In genomic region chr4:55928196-55928595, GRCm38 (mm10) we compare ENCODE assay signal across 16 mouse cellular contexts.
DNase-seq lines count a peak whose midpoint lies in the region; ATAC-seq and TF ChIP-seq lines count a peak whose summit lies in the region.
"Had no signal": no experiment of that assay in that cellular context is flagged by ENCODE, and none has a peak within 500 bp of the region (broad histone marks: within the 10 kb centered on the region; RNA-seq: fewer than 3 reads in every experiment).

No protein-coding gene starts in this region.

- H3K36me3 ChIP-seq in heart, embryonic 11.5 days (ENCODE audit: control insufficient read depth, insufficient read depth, low read length): no peaks in the 10 kb centered on the region
- no peaks in the 10 kb centered on the region for H3K36me3 ChIP-seq in embryonic facial prominence, embryonic 12.5 days
- H3K36me3 ChIP-seq in limb, embryonic 15.5 days: no peaks in the 10 kb centered on the region
- H3K36me3 ChIP-seq: G1E; heart, embryonic 15.5 days; kidney, embryonic 15.5 days had no signal

- DNase-seq in heart, adult 11 months: peak; percentile 17
- no peak for DNase-seq in thymus, postnatal 14 days
- no peak for DNase-seq in urinary bladder, postnatal 25 days (ENCODE audit: low spot score)
- DNase-seq: cerebellum, adult 9-11 months; heart, adult 18-20 months; layer of hippocampus, postnatal 36 days; lung, postnatal 10 days; thymus, adult 2 months had no signal

- no peak overlapping the region for H3K4me3 ChIP-seq in heart, embryonic 11.5 days (ENCODE audit: low read depth, low read length)
- H3K4me3 ChIP-seq in embryonic facial prominence, embryonic 12.5 days: no peak overlapping the region
- H3K4me3 ChIP-seq in embryonic fibroblast, embryonic 13.5 days (ENCODE audit: insufficient read depth, low read length): no peak overlapping the region
- no peak overlapping the region for H3K4me3 ChIP-seq in limb, embryonic 15.5 days
- H3K4me3 ChIP-seq: heart, embryonic 15.5 days; kidney, embryonic 15.5 days had no signal

- H3K4me2 ChIP-seq in heart, embryonic 11.5 days: no peak overlapping the region
- no peak overlapping the region for H3K4me2 ChIP-seq in embryonic facial prominence, embryonic 12.5 days (replicated peaks)
- H3K4me2 ChIP-seq in limb, embryonic 15.5 days: no peak overlapping the region
- H3K4me2 ChIP-seq: heart, embryonic 15.5 days had no signal

- no peak for ATAC-seq in heart, embryonic 11.5 days (replicated peaks; ENCODE audit: insufficient number of reproducible peaks, low FRiP score, low TSS enrichment)
- no peak for ATAC-seq in embryonic facial prominence, embryonic 12.5 days (ENCODE audit: insufficient number of reproducible peaks, insufficient read depth, low FRiP score, low TSS enrichment)
- no peak for ATAC-seq in limb, embryonic 15.5 days (ENCODE audit: insufficient number of reproducible peaks, low FRiP score, low TSS enrichment, low read depth)
- ATAC-seq: CD4-positive, CD25-positive, alpha-beta regulatory T cell, adult 4 months had no signal

- no peaks in the 10 kb centered on the region for H3K9me3 ChIP-seq in heart, embryonic 11.5 days (replicated peaks; ENCODE audit: control insufficient read depth, low read length)
- no peaks in the 10 kb centered on the region for H3K9me3 ChIP-seq in embryonic facial prominence, embryonic 12.5 days
- H3K9me3 ChIP-seq in limb, embryonic 15.5 days: no peaks in the 10 kb centered on the region
- H3K9me3 ChIP-seq: heart, embryonic 15.5 days; kidney, embryonic 15.5 days had no signal

- no peak overlapping the region for H3K9ac ChIP-seq in heart, embryonic 11.5 days (ENCODE audit: low read depth, low read length)
- H3K9ac ChIP-seq in embryonic facial prominence, embryonic 12.5 days: no peak overlapping the region
- no peak overlapping the region for H3K9ac ChIP-seq in limb, embryonic 15.5 days
- H3K9ac ChIP-seq: heart, embryonic 15.5 days; kidney, embryonic 15.5 days had no signal

- 78% methylated on average over 6 of the region's 6 CpGs for WGBS in heart, embryonic 11.5 days (ENCODE audit: insufficient replicate concordance)
- WGBS in embryonic facial prominence, embryonic 12.5 days: 34% methylated on average over 6 of the region's 6 CpGs
- 50% methylated on average over 6 of the region's 6 CpGs for WGBS in limb, embryonic 15.5 days

- TF ChIP-seq CTCF in embryonic fibroblast, embryonic 13.5 days (IDR thresholded peaks at IDR 0.05; ENCODE audit: borderline replicate concordance, insufficient read depth, low read length): no peak

- no peak for TF ChIP-seq POLR2A in embryonic fibroblast, embryonic 13.5 days (IDR thresholded peaks at IDR 0.05; ENCODE audit: low read depth, low read length)

- H3K4me1 ChIP-seq in heart, embryonic 11.5 days (ENCODE audit: control insufficient read depth, insufficient read depth, low read length): no peaks in the 10 kb centered on the region
- peaks cover 19% of the 10 kb centered on the region for H3K4me1 ChIP-seq in embryonic facial prominence, embryonic 12.5 days
- peaks cover 5% of the 10 kb centered on the region for H3K4me1 ChIP-seq in embryonic fibroblast, embryonic 13.5 days (ENCODE audit: control insufficient read depth, insufficient read depth, low read length)
- peaks cover 12% of the 10 kb centered on the region; the same call in 1 of the 2 replicates for H3K4me1 ChIP-seq in limb, embryonic 15.5 days
- H3K4me1 ChIP-seq: heart, embryonic 15.5 days; kidney, embryonic 15.5 days had no signal

- no peak overlapping the region for H3K27ac ChIP-seq in heart, embryonic 11.5 days (ENCODE audit: low read depth, low read length)
- peak overlapping the region; percentile 71 for H3K27ac ChIP-seq in embryonic facial prominence, embryonic 12.5 days
- peak overlapping the region; percentile 8 for H3K27ac ChIP-seq in embryonic fibroblast, embryonic 13.5 days (ENCODE audit: insufficient read depth, low read length)
- H3K27ac ChIP-seq in limb, embryonic 15.5 days: peak overlapping the region; percentile 71
- H3K27ac ChIP-seq: heart, embryonic 15.5 days; kidney, embryonic 15.5 days had no signal

- H3K27me3 ChIP-seq in heart, embryonic 11.5 days (ENCODE audit: control insufficient read depth, insufficient read depth, low read length): no peaks in the 10 kb centered on the region
- H3K27me3 ChIP-seq in embryonic facial prominence, embryonic 12.5 days: no peaks in the 10 kb centered on the region
- H3K27me3 ChIP-seq in limb, embryonic 15.5 days: no peaks in the 10 kb centered on the region
- H3K27me3 ChIP-seq: kidney, embryonic 15.5 days had no signal
